Mouse (Mus musculus) limb, embryonic 11.5 days (tissue): ENCODE results near the gene Rimbp2. TPM values are rescaled to one million over a fixed set of nuclear protein-coding genes. Genes with fewer than 3 reads are reported as not detected.

Experiments
- ATAC-seq: fragments of 200-750 bp; cut with Nextera tagmentation; 2 replicates; pipeline ENCODE4 v1.8.0; 2017; ENCODE audit warnings: low read depth; ENCODE audit not compliant: insufficient number of reproducible peaks, low FRiP score, low TSS enrichment
- DNase-seq: peaks from one replicate; pipeline ENCODE4 v3.0.0-alpha.2; 2015; ENCODE audit warnings: low spot score
- H3K27ac ChIP-seq: fragments of 300-500 bp; sonication (generic); replicated peaks from 2 replicates; pipeline ENCODE4 v1.5.1; 2014; ENCODE audit warnings: low read depth, mild to moderate bottlenecking, low read length
- H3K27me3 ChIP-seq: fragments of 300-500 bp; sonication (generic); 2 replicates; pipeline ENCODE4 v1.6.1; 2014; ENCODE audit warnings: mild to moderate bottlenecking, low read length, mixed read lengths; ENCODE audit not compliant: control insufficient read depth, insufficient read depth
- H3K36me3 ChIP-seq: fragments of 300-500 bp; sonication (generic); 2 replicates; pipeline ENCODE4 v1.6.1; 2014; ENCODE audit warnings: mild to moderate bottlenecking, low read length, moderate library complexity, mixed read lengths; ENCODE audit not compliant: control insufficient read depth, insufficient read depth
- H3K4me1 ChIP-seq: fragments of 300-500 bp; sonication (generic); 2 replicates; pipeline ENCODE4 v1.6.1; 2014; ENCODE audit warnings: low read length, mixed read lengths; ENCODE audit not compliant: control insufficient read depth, insufficient read depth
- H3K4me2 ChIP-seq: fragments of 300-500 bp; sonication (generic); 2 replicates; pipeline ENCODE4 v1.6.1; 2014; ENCODE audit warnings: low read depth, mild to moderate bottlenecking, moderate library complexity; ENCODE audit not compliant: severe bottlenecking
- H3K4me3 ChIP-seq: fragments of 300-500 bp; sonication (generic); 2 replicates; pipeline ENCODE4 v1.5.1; 2014; ENCODE audit warnings: low read depth, low read length
- H3K9ac ChIP-seq: fragments of 300-500 bp; sonication (generic); 2 replicates; pipeline ENCODE4 v1.6.1; 2014; ENCODE audit warnings: mild to moderate bottlenecking, low read length
- H3K9me3 ChIP-seq: fragments of 300-500 bp; sonication (generic); 2 replicates; pipeline ENCODE4 v1.6.1; 2016; ENCODE audit warnings: low read length; ENCODE audit not compliant: control insufficient read depth
- WGBS: fragments of 180-500 bp; shearing (Covaris S2); extraction: QIAGEN DNeasy Blood & Tissue Kit; methylation state at CpG from one replicate; pipeline ENCODE4 v1.1.7; 2014; 5-methylcytosine and 5-hydroxymethylcytosine counted together
- polyA plus RNA-seq: library from polyadenylated mRNA; unstranded; fragments of >200 nt; fragmentation: Nextera tagmentation; extraction: Ambion mirVana; gene quantifications from 2 replicates; pipeline ENCODE4 v1.2.1, GENCODE M21; 2014

The Rimbp2 gene
- polyA plus RNA-seq, 1 experiment from 2014 or later, result 0.09 TPM

DNA sequence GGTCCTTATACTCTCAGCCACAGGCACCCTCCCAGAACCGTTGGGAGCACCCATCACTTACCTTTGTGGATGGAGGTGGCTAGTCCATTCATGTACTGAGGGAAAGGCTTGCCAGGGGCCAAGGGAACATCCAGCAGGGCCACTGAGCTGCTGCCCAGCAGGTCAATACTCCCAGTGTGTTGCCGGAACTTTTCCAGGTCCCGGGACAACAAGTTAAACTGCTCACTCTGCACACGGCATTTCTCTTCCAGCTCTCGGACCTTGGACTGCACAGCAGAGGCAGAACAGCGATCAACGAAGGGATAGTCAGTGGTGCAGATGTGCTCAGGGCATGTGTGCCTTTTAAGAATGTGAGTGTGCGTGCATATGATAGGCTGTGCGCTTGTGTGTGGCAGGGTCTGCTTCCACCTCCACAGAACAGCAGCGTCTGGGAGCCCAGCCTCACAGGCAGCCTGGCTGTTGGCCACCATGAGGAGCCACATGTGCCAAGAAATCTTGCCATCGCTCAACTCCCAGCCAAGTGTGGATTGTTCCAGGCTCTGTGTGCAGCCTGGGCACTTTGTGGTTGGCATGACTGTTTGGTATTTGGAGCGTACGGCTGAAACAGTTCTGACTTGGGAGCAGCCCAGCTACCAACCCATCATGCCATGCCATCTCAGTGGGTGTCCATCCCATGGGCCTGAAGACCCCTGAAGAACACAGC is 146.8 kb downstream of the Rimbp2 start:
- no peak for ATAC-seq
- WGBS, result 90% methylated on average over 13 of the region's 13 CpGs
- no peaks in the 10 kb centered on the region for H3K36me3 ChIP-seq
- H3K9ac ChIP-seq, result no peak overlapping the region
- no peak overlapping the region for H3K4me2 ChIP-seq
- H3K27ac ChIP-seq, result no peak overlapping the region
- no peak overlapping the region for H3K4me3 ChIP-seq
- no peaks in the 10 kb centered on the region for H3K4me1 ChIP-seq
- H3K9me3 ChIP-seq, result no peaks in the 10 kb centered on the region
- DNase-seq, result no peak
- no peaks in the 10 kb centered on the region for H3K27me3 ChIP-seq

GRCm38 (mm10) chr5:128805092-128805491 is 148.2 kb downstream of the Rimbp2 start:
- Histone ChIP-seq H3K27me3 (no peaks in the 10 kb centered on the region), H3K4me3 (no peak overlapping the region), H3K9ac (no peak overlapping the region), H3K4me2 (no peak overlapping the region), H3K9me3 (no peaks in the 10 kb centered on the region), H3K36me3 (no peaks in the 10 kb centered on the region), H3K27ac (no peak overlapping the region), H3K4me1 (no peaks in the 10 kb centered on the region)
- ATAC-seq (no peak), DNase-seq (no peak)
- 91% methylated on average over 2 of the region's 2 CpGs for WGBS

DNA sequence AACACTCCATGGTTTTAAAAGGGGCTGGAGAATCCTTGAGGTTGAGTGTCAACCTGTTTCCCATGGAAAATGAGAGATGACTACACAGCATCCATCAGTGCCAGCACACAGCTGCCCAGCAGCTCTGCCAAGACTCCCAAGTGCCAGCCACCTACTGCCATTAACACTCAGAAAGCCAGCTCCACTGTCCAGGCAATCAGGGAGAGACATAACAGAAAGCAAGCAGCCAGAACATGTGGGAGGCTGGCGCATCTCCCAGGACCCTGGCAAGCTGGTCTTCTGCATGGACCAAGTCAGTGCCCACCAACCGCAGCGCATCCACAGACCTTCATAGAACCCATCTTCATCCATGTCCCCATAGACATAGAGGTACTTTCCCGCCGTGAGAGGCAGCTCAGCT is 152.7 kb downstream of the Rimbp2 start:
- 89% methylated on average over 5 of the region's 5 CpGs for WGBS
- Histone ChIP-seq H3K9ac (no peak overlapping the region), H3K27ac (no peak overlapping the region), H3K4me3 (no peak overlapping the region), H3K4me2 (no peak overlapping the region), H3K36me3 (no peaks in the 10 kb centered on the region), H3K27me3 (no peaks in the 10 kb centered on the region), H3K9me3 (no peaks in the 10 kb centered on the region), H3K4me1 (no peaks in the 10 kb centered on the region)
- no peak for DNase-seq
- ATAC-seq, result no peak

DNA sequence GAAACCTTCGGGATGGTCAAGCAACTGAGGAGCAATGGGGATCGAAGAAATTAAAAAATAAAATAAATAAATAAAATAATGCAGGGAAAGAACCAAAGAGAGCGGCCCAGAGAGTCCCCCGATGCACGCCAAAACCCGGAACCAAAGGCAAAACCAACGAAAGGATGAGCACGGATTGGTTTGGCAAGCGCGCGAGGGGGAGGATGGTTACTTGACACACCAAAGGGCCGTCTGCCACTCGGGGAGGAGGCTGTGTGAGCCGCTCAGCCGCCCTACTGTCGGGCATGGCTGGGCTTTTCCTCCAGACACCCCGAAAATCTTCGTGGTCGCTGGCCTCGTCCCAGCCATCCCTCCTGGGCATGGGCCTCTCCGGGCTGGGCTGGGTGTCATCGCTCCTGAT is 171.7 kb downstream of the Rimbp2 start:
- H3K9ac ChIP-seq, result no peak overlapping the region
- 0 out of 2 replicates have a peak, but pooled peaks cover 2% of the 10 kb centered on the region for H3K9me3 ChIP-seq
- H3K4me1 ChIP-seq, result no peaks in the 10 kb centered on the region
- DNase-seq (no peak), ATAC-seq (no peak)
- no peak overlapping the region for H3K4me2 ChIP-seq
- H3K27me3 ChIP-seq, result no peaks in the 10 kb centered on the region
- H3K4me3 ChIP-seq, result no peak overlapping the region
- H3K36me3 ChIP-seq, result no peaks in the 10 kb centered on the region
- H3K27ac ChIP-seq, result no peak overlapping the region
- 63% methylated on average over 22 of the region's 22 CpGs for WGBS

DNA sequence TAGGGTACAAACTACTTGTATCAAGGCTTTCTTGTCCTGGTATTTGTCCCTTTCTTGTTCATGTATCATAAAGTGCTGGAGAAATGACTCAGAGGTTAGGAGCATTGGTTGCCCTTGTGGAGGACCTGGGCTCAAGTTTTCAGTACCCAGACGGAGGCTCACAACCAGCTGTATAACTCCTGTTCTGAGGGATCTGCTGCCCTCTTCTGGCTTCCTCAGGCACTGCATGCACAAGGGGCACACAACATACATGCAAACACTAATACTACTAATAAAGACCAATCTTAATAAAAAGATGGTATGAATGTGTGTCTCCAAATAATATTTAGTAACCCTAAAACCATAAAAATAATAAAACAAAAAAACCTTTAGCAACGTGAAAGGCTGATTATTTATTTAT is 176.9 kb downstream of the Rimbp2 start:
- DNase-seq, result no peak
- ATAC-seq, result no peak
- Histone ChIP-seq H3K9ac (no peak overlapping the region), H3K27me3 (no peaks in the 10 kb centered on the region), H3K4me2 (no peak overlapping the region), H3K9me3 (0 out of 2 replicates have a peak, but pooled peaks cover 2% of the 10 kb centered on the region), H3K4me1 (no peaks in the 10 kb centered on the region), H3K36me3 (no peaks in the 10 kb centered on the region), H3K27ac (no peak overlapping the region), H3K4me3 (no peak overlapping the region)
- WGBS, result 65% methylated on average over 2 of the region's 2 CpGs

DNA sequence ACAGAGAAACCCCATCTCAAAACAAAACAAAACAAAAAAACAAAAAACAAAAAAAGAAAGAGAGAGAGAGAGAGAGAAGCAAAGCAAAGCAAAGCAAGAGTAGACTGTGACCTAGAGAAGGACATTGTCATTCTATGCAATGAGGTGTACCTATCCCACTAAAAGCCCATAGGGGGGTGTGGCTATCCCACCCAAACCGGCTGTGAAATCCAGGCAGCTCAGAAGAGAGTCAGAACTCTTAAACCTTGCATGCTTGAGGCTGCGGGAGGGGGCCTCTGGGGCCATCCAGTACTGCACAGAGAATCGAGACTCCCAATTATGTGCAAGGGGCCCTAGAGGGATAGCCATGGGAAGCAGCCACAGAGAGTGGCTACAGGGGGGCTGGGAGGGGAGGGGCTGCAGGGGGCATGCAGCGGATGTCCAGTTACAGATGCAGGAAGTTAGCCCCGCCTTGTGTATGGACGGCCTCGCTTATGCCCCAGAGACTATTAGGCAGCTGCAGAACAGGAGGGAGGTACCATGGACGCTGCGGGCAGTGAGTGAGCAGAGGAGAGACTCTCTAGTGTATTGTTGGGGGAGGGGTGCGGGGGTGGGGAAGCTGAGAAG is 184.2 kb downstream of the Rimbp2 start:
- WGBS, result 9% methylated on average over 10 of the region's 10 CpGs
- Histone ChIP-seq H3K27ac (no peak overlapping the region), H3K9ac (no peak overlapping the region)

GRCm38 (mm10) chr5:128761118-128761517 is 192.2 kb downstream of the Rimbp2 start:
- Histone ChIP-seq H3K27ac (no peak overlapping the region), H3K4me1 (no peaks in the 10 kb centered on the region; the same call in 1 of the 2 replicates), H3K9ac (no peak overlapping the region), H3K36me3 (no peaks in the 10 kb centered on the region), H3K4me2 (no peak overlapping the region), H3K27me3 (no peaks in the 10 kb centered on the region), H3K9me3 (no peaks in the 10 kb centered on the region), H3K4me3 (no peak overlapping the region)
- no peak for ATAC-seq
- 32% methylated on average over 8 of the region's 8 CpGs for WGBS
- peak; percentile 48 for DNase-seq

More for the DNA sequence above, 184.2 kb downstream of the Rimbp2 start:
- H3K4me3 ChIP-seq, result no peak overlapping the region
- no peaks in the 10 kb centered on the region for H3K27me3 ChIP-seq
- H3K4me1 ChIP-seq, result peaks cover 5% of the 10 kb centered on the region; the same call in 1 of the 2 replicates
- ATAC-seq (peak; percentile 82), DNase-seq (peak; percentile 64)
- H3K9me3 ChIP-seq, result no peaks in the 10 kb centered on the region
- H3K4me2 ChIP-seq, result peak overlapping the region; percentile 23
- H3K36me3 ChIP-seq, result no peaks in the 10 kb centered on the region

GRCm38 (mm10) chr5:128746261-128746660 is 207.0 kb downstream of the Rimbp2 start:
- WGBS, result 90% methylated on average over 8 of the region's 8 CpGs
- Histone ChIP-seq H3K9ac (no peak overlapping the region), H3K4me2 (no peak overlapping the region), H3K4me1 (no peaks in the 10 kb centered on the region), H3K4me3 (no peak overlapping the region), H3K36me3 (no peaks in the 10 kb centered on the region), H3K27ac (no peak overlapping the region), H3K9me3 (no peaks in the 10 kb centered on the region), H3K27me3 (no peaks in the 10 kb centered on the region)
- no peak for DNase-seq
- no peak for ATAC-seq
